13 mouse cellular contexts compared by ENCODE assay signal in the genomic region with DNA sequence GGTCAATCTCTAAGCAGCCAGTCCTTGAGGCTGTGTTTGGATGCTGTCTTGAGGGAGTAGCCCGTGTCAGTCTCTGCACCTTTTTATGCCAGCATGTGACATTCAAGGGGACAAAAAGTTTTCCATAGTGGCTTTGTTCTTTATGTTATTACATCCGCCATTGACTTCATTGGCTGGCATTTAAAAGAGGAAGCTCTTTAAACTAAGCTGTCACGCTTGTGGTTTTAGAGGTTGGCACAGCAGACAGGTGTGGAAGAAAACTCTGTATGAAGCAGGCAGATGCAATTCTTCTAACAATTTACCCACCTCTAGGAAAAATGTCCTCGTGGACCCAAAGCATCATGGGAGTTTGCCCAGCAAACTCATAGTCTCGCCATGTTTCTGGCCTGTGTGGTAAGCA.
DNase-seq lines count a peak whose midpoint lies in the region; ATAC-seq and TF ChIP-seq lines count a peak whose summit lies in the region.
"Had no signal": no experiment of that assay in that cellular context is flagged by ENCODE, and none has a peak within 500 bp of the region (broad histone marks: within the 10 kb centered on the region; RNA-seq: fewer than 3 reads in every experiment).

No protein-coding gene starts in this region.

- H3K27me3 ChIP-seq in spleen, adult 2 months (ENCODE audit: control insufficient read depth, insufficient read depth, low read length): no peaks in the 10 kb centered on the region
- H3K27me3 ChIP-seq in hindbrain, embryonic 13.5 days: no peaks in the 10 kb centered on the region
- H3K27me3 ChIP-seq: embryonic facial prominence, embryonic 13.5 days; liver, embryonic 15.5 days had no signal

- H3K4me3 ChIP-seq in spleen, adult 2 months (ENCODE audit: extremely low read depth, insufficient read depth, insufficient read length): no peak overlapping the region
- no peak overlapping the region for H3K4me3 ChIP-seq in hindbrain, embryonic 13.5 days
- H3K4me3 ChIP-seq: embryonic facial prominence, embryonic 13.5 days; liver, embryonic 15.5 days had no signal

- H3K9ac ChIP-seq in hindbrain, embryonic 13.5 days: no peak overlapping the region
- H3K9ac ChIP-seq: embryonic facial prominence, embryonic 13.5 days; liver, embryonic 15.5 days had no signal

- no peak for TF ChIP-seq CTCF in spleen, adult 2 months (IDR thresholded peaks at IDR 0.05; ENCODE audit: extremely low read depth, insufficient read depth, insufficient read length, insufficient replicate concordance)

- no peak overlapping the region for H3K4me2 ChIP-seq in hindbrain, embryonic 13.5 days
- H3K4me2 ChIP-seq: embryonic facial prominence, embryonic 13.5 days; liver, embryonic 15.5 days had no signal

- peak; percentile 38 to 85 for DNase-seq in spleen, adult 2 months (ENCODE audit: low read depth in 1 of 2, low spot score in 2 of 2)
- DNase-seq in spleen, postnatal 4 days (ENCODE audit: low spot score in 2 of 2): no peak
- peak; percentile 91 for DNase-seq in naive thymus-derived CD4-positive, alpha-beta T cell, adult 2 months (ENCODE audit: low read depth)
- DNase-seq in thymus, postnatal 36 days: peak; percentile 44 to 52
- no peak for DNase-seq in gastrocnemius, adult 18-20 months (ENCODE audit: low spot score)
- no peak for DNase-seq in ovary, adult 18-20 months (ENCODE audit: low spot score)
- DNase-seq: adrenal gland, postnatal 36 days; heart, adult 18-20 months; kidney, postnatal 10 days had no signal

- no peaks in the 10 kb centered on the region for H3K36me3 ChIP-seq in spleen, adult 2 months (ENCODE audit: control insufficient read depth, insufficient read depth, low read length)
- no peaks in the 10 kb centered on the region for H3K36me3 ChIP-seq in hindbrain, embryonic 13.5 days
- H3K36me3 ChIP-seq: embryonic facial prominence, embryonic 13.5 days; liver, embryonic 15.5 days had no signal

- TF ChIP-seq POLR2A in spleen, adult 2 months (IDR thresholded peaks at IDR 0.05; ENCODE audit: low read depth, low read length): no peak

- ATAC-seq in activated CD4-positive, CD25-positive, alpha-beta regulatory T cell, adult 4 months: peak; percentile 89
- ATAC-seq in hindbrain, embryonic 13.5 days (ENCODE audit: low FRiP score): no peak

- 8% methylated on average over 5 of the region's 5 CpGs for WGBS in spleen, adult 2 months
- 91% methylated on average over 5 of the region's 5 CpGs for WGBS in hindbrain, embryonic 13.5 days

- no peaks in the 10 kb centered on the region for H3K9me3 ChIP-seq in hindbrain, embryonic 13.5 days
- H3K9me3 ChIP-seq: embryonic facial prominence, embryonic 13.5 days; liver, embryonic 15.5 days had no signal

- peaks cover 46% of the 10 kb centered on the region for H3K4me1 ChIP-seq in spleen, adult 2 months (ENCODE audit: control insufficient read depth, insufficient read depth, insufficient read length)
- H3K4me1 ChIP-seq in hindbrain, embryonic 13.5 days (replicated peaks): no peaks in the 10 kb centered on the region

- H3K27ac ChIP-seq in spleen, adult 2 months (ENCODE audit: insufficient read depth, low read length): peak overlapping the region; percentile 79
- no peak overlapping the region for H3K27ac ChIP-seq in hindbrain, embryonic 13.5 days
- H3K27ac ChIP-seq: embryonic facial prominence, embryonic 13.5 days; liver, embryonic 15.5 days had no signal

Comparison
In these comparisons a context has a peak if more than half of its experiments do, and no peak if none do; other contexts are left out.
1. DNase-seq: peak in spleen, adult 2 months (2 of 2), naive thymus-derived CD4-positive, alpha-beta T cell, adult 2 months (single experiment) and thymus, postnatal 36 days (2 of 2); none in spleen, postnatal 4 days (0 of 2), gastrocnemius, adult 18-20 months (single experiment) and ovary, adult 18-20 months (single experiment).